Mouse (Mus musculus) left cerebral cortex, postnatal 4 days (tissue): ENCODE data around the gene Gm3415. TPM values are rescaled to one million over a fixed set of nuclear protein-coding genes. Genes with fewer than 3 reads are reported as not detected.
"Not testable (repeated sequence)": the region's sequence is repeated elsewhere in the genome, so short reads cannot be mapped to it uniquely, and the experiment has no call there.

Experiments used
- DNase-seq: peaks from one replicate; pipeline ENCODE4 v3.0.0-alpha.2; 2022
- intact Hi-C: fragments of 180-260 bp; cut with DNase I; formaldehyde crosslinking; loops from one replicate; pipeline ENCODE4 v1.15.1; 2025
- total RNA-seq, 2 experiments: library from RNA; stranded (reverse); gene quantifications; 2 replicates each; pipeline ENCODE4 v1.2.3; 2021

Gm3415 gene
- total RNA-seq, 2 experiments from 2014 or later: not detected

GRCm38 (mm10) chr5:146598215-146599119, 42.5 kb downstream of the Gm3415 start:
- no peak for DNase-seq
- intact Hi-C loops: no loop called here

GRCm38 (mm10) chr5:146599216-146599615, 43.3 kb downstream of the Gm3415 start:
- intact Hi-C loops, DNase-seq: not testable (repeated sequence)

GRCm38 (mm10) chr5:146599970-146600369, 44.0 kb downstream of the Gm3415 start:
- intact Hi-C loops: no loop called here
- no peak for DNase-seq

GRCm38 (mm10) chr5:146606221-146606620, 50.3 kb downstream of the Gm3415 start:
- DNase-seq: no peak
- intact Hi-C loops: no loop called here

GRCm38 (mm10) chr5:146606895-146607294, 51.0 kb downstream of the Gm3415 start:
- no peak for DNase-seq
- intact Hi-C loops: no loop called here

GRCm38 (mm10) chr5:146607816-146608215, 51.9 kb downstream of the Gm3415 start:
- no peak for DNase-seq
- intact Hi-C loops: no loop called here

Other genes starting within 250 kb of the Gm3415 start
- 10 to 100 TPM; 64.9 to 66.0 TPM for gene Wasf3, start 171.2 kb upstream of the Gm3415 start, total RNA-seq
- gene Gm6408, start 74.2 kb upstream of the Gm3415 start, total RNA-seq: not detected
- gene Gm6370, start 64.8 kb upstream of the Gm3415 start, total RNA-seq: not detected
- not detected for gene 4930449I24Rik, start 53.7 kb upstream of the Gm3415 start, total RNA-seq
- gene Gm3402, start 42.0 kb upstream of the Gm3415 start, total RNA-seq: not detected
- gene Gm3404, start 30.3 kb upstream of the Gm3415 start, total RNA-seq: not detected
- not detected for gene Gm3409, start 18.5 kb upstream of the Gm3415 start, total RNA-seq
- 10 to 100 TPM; 53.2 to 57.0 TPM for gene Gpr12, start 29.1 kb downstream of the Gm3415 start, total RNA-seq
- gene Usp12, start 238.9 kb downstream of the Gm3415 start, total RNA-seq: 10 to 100 TPM; 49.0 to 53.9 TPM